Mouse (Mus musculus): Measurements from ENCODE around the gene Cts3. TPM values are rescaled to one million over a fixed set of nuclear protein-coding genes. Genes with fewer than 3 reads are reported as not detected.

Cts3 gene
- total and polyA plus RNA-seq, 3 experiments, result not detected

Other genes starting within 250 kb of the Cts3 start
- gene Cts7, start 211.9 kb downstream of the Cts3 start, total RNA-seq (2012; rRNA removed), result not detected in 2 replicates
- gene Cts7, start 211.9 kb downstream of the Cts3 start, polyA plus RNA-seq (2012; ENCODE audit: insufficient read depth in 1 of 2, insufficient read length in 2 of 2, low read depth in 1 of 2, low replicate concordance in 2 of 2, missing spikeins in 1 of 2), result not detected
- gene Ctsm, start 28.3 kb downstream of the Cts3 start, total RNA-seq (2012; rRNA removed), result not detected in 2 replicates
- gene Ctsm, start 28.3 kb downstream of the Cts3 start, polyA plus RNA-seq (2012; ENCODE audit: insufficient read depth in 1 of 2, insufficient read length in 2 of 2, low read depth in 1 of 2, low replicate concordance in 2 of 2, missing spikeins in 1 of 2), result not detected
- not detected in 2 replicates for gene Gm49352, start 2.0 kb downstream of the Cts3 start, total RNA-seq (2012; rRNA removed)
- gene Gm49352, start 2.0 kb downstream of the Cts3 start, polyA plus RNA-seq (2012; ENCODE audit: insufficient read depth in 1 of 2, insufficient read length in 2 of 2, low read depth in 1 of 2, low replicate concordance in 2 of 2, missing spikeins in 1 of 2), result not detected